Mouse (Mus musculus): Measurements from ENCODE around the gene Tpsg1. TPM values are rescaled to one million over a fixed set of nuclear protein-coding genes. Genes with fewer than 3 reads are reported as not detected.

Gene Tpsg1
- 0.10 and 0.11 TPM in 2 replicates for polyA plus RNA-seq (2012; rRNA removed)

DNA sequence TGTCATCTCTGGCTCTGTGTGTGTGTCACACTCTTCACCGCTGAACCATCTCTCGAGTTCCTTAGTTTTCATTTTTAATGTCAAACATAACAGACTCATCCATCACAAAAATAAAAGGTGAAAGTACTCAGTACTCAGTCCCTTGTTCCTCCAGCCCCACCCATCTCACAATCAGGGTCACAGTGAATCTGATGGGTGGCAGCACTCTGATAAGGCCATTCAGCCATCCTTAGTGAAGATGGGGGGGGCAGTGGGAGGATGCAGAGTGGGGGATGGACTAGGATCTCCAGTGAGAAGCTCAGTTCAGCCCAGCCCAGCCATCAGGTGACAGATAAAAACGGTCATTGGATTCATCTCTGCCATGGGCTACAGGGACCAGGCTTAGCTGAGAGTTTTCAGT, at the start of gene Tpsg1:
TSS of gene Tpsg1 (plus strand) at position 301 of the 400 bp plus-strand sequence.

DNA sequence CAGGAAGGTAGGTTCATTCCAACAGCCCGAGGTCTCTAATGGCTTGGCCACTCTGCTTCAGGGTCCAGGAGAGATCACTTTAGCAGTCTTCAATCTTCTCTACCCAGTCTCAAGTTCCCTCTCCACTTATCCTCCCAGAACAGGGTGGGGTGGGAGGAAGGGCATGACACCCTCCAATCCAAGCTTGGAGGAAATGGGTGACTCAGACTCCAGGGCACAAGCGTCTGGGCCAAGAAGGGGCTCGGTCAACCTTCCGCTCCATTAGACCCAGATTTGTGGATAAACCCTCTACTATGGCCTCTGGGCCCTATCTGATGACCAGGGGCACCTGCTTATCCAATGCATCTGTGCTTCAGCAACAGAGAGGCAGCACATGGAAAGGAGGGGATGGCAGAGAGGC, 23.6 kb upstream of the Tpsg1 start, which contains the start of gene Tpsab1:
TSS of gene Tpsab1 (minus strand) at position 101 of the 400 bp plus-strand sequence.

GRCm38 (mm10) chr17:25366005-25366404, 3.1 kb upstream of the Tpsg1 start, which contains the start of gene Tpsb2:
Gene Tpsb2, plus strand, starts transcription at chr17:25366305.

Other genes with a start within 250 kb of the Tpsg1 start
- 0.08 and 0.23 TPM in 2 replicates for gene Ptx4, start 248.5 kb upstream of the Tpsg1 start, polyA plus RNA-seq (2012; rRNA removed)
- 41.6 and 42.0 TPM in 2 replicates for gene Clcn7, start 235.9 kb upstream of the Tpsg1 start, polyA plus RNA-seq (2012; rRNA removed)
- gene Ccdc154, start 206.8 kb upstream of the Tpsg1 start, polyA plus RNA-seq (2012; rRNA removed), result 0.03 and 0.06 TPM in 2 replicates
- not detected in 2 replicates for gene Gm38655, start 193.8 kb upstream of the Tpsg1 start, polyA plus RNA-seq (2012; rRNA removed)
- 24.3 and 25.5 TPM in 2 replicates for gene BC003965, start 184.7 kb upstream of the Tpsg1 start, polyA plus RNA-seq (2012; rRNA removed)
- gene Unkl, start 180.9 kb upstream of the Tpsg1 start, polyA plus RNA-seq (2012; rRNA removed), result 25.4 and 27.6 TPM in 2 replicates
- gene Gnptg, start 129.1 kb upstream of the Tpsg1 start, polyA plus RNA-seq (2012; rRNA removed), result 103 TPM in 2 replicates
- gene Tsr3, start 129.1 kb upstream of the Tpsg1 start, polyA plus RNA-seq (2012; rRNA removed), result 43.7 and 45.7 TPM in 2 replicates
- 44.7 and 46.0 TPM in 2 replicates for gene Baiap3, start 112.9 kb upstream of the Tpsg1 start, polyA plus RNA-seq (2012; rRNA removed)
- 481 TPM in 2 replicates for gene Ube2i, start 94.7 kb upstream of the Tpsg1 start, polyA plus RNA-seq (2012; rRNA removed)
- gene Prss34, start 70.9 kb upstream of the Tpsg1 start, polyA plus RNA-seq (2012; rRNA removed), result 0.04 TPM in 1 of 2 replicates, not detected in the other
- not detected in 2 replicates for gene Prss28, start 60.6 kb upstream of the Tpsg1 start, polyA plus RNA-seq (2012; rRNA removed)
- not detected in 2 replicates for gene Prss29, start 50.6 kb upstream of the Tpsg1 start, polyA plus RNA-seq (2012; rRNA removed)
- 0.08 TPM in 1 of 2 replicates, not detected in the other for gene Tpsab1, start 23.7 kb upstream of the Tpsg1 start, polyA plus RNA-seq (2012; rRNA removed)
- 0.76 and 2.8 TPM in 2 replicates for gene Tpsb2, start 3.0 kb upstream of the Tpsg1 start, polyA plus RNA-seq (2012; rRNA removed)
- gene Cacna1h, start 64.5 kb downstream of the Tpsg1 start, polyA plus RNA-seq (2012; rRNA removed), result 87.9 and 99.5 TPM in 2 replicates
- gene Tekt4, start 85.3 kb downstream of the Tpsg1 start, polyA plus RNA-seq (2012; rRNA removed), result 1.6 and 1.9 TPM in 2 replicates
- gene Sstr5, start 128.0 kb downstream of the Tpsg1 start, polyA plus RNA-seq (2012; rRNA removed), result 0.82 and 0.89 TPM in 2 replicates
- gene Sox8, start 201.4 kb downstream of the Tpsg1 start, polyA plus RNA-seq (2012; rRNA removed), result 16.0 and 21.7 TPM in 2 replicates
- gene Lmf1, start 209.8 kb downstream of the Tpsg1 start, polyA plus RNA-seq (2012; rRNA removed), result 9.8 and 11.4 TPM in 2 replicates